Mouse (Mus musculus): ENCODE data around the gene Hoxd4. TPM values are rescaled to one million over a fixed set of nuclear protein-coding genes. Genes with fewer than 3 reads are reported as not detected.

Gene Hoxd4
- polyA plus RNA-seq, 1 experiment from 2014 or later: not detected

DNA sequence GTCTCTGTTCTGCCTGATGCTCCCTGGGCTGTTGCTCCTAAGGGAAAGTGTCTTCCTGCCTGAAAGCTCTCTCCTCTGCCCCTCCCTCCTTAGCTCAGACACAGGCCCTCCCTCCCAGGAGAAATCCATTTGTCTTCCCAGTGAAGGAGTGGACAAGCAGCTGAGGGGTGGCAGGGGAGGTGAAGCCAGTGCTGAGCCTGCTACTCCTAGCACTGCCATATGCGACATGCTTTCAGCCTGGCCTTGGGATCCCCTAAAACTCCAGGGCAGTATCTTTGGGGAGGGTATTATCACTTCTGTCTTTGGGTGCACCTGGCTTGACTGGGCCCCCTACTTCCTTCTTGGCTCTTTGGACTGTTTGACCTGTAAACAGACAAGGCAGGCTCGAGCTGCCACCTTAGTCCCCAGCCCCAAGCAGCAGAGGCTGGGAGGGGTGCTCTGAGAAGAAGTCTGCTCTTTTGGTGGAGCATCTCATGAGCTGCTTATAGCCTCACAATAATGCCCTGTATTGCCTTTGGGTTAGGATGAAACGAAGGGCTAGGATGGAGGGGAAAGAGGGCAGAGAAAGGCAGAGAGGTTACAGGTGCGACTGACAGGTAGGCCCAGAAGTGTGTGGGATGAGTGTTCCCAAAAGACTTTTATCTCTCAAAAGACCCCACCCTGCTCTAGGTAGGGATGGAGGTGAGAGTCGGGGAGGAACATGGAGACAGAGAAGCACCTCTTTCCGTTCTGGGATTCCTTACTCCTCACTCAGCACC, 34.0 kb downstream of the Hoxd4 start:
- Histone ChIP-seq H3K9me3 (no peaks in the 10 kb centered on the region), H3K4me3 (no peak overlapping the region), H3K4me1 (peaks cover 20% of the 10 kb centered on the region), H3K4me2 (no peak overlapping the region), H3K9ac (no peak overlapping the region), H3K36me3 (no peaks in the 10 kb centered on the region), H3K27ac (no peak overlapping the region), H3K27me3 (peaks cover 98% of the 10 kb centered on the region)
- ATAC-seq (ENCODE audit: insufficient number of reproducible peaks, insufficient read depth, low FRiP score, low TSS enrichment, low read depth): no peak
- WGBS: 5% methylated on average over 6 of the region's 6 CpGs

DNA sequence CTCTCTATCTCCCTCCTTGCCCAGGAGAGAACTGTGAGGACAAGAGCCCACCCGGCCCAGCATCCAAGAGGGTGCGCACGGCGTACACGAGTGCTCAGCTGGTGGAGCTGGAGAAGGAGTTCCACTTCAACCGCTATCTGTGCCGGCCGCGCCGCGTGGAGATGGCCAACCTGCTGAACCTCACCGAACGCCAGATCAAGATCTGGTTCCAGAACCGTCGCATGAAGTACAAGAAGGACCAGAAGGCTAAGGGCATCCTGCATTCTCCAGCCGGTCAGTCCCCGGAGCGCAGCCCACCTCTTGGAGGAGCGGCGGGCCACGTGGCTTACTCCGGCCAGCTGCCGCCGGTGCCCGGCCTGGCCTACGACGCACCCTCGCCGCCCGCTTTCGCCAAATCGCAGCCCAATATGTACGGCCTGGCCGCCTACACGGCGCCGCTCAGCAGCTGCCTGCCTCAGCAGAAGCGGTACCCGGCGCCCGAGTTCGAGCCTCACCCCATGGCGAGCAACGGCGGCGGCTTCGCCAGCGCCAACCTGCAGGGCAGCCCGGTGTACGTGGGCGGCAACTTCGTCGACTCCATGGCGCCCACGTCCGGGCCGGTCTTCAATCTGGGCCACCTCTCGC, 34.7 kb downstream of the Hoxd4 start:
- peak overlapping the region; percentile 12 for H3K4me3 ChIP-seq
- peaks cover 99% of the 10 kb centered on the region for H3K27me3 ChIP-seq
- no peak overlapping the region for H3K27ac ChIP-seq
- peak overlapping the region; percentile 33; the same call in 1 of the 2 replicates for H3K4me2 ChIP-seq
- no peak for ATAC-seq (ENCODE audit: insufficient number of reproducible peaks, insufficient read depth, low FRiP score, low TSS enrichment, low read depth)
- H3K36me3 ChIP-seq: no peaks in the 10 kb centered on the region
- peaks cover 20% of the 10 kb centered on the region for H3K4me1 ChIP-seq
- no peak overlapping the region for H3K9ac ChIP-seq
- H3K9me3 ChIP-seq: no peaks in the 10 kb centered on the region
- 1% methylated on average over 58 of the region's 58 CpGs for WGBS

DNA sequence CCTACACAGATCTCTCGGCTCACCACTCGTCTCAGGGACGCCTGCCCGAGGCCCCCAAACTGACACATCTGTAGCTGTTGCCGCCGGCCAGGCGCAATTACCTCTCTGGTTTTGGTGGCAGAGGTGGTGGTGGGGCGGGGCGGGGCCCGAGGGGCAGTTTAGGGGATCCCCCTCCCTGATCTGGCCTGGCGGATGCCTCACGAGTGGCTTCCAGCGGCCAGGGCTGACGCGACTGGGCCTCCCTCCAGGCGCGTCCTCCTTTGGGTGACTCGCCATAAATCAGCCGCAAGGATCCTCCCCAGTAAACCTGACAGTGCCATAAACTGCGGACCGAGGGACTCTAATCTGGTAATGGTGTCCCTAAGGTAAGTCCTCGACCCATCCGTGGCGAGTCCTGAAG, 35.3 kb downstream of the Hoxd4 start:
- no peaks in the 10 kb centered on the region for H3K36me3 ChIP-seq
- ATAC-seq (ENCODE audit: insufficient number of reproducible peaks, insufficient read depth, low FRiP score, low TSS enrichment, low read depth): no peak
- H3K27ac ChIP-seq: no peak overlapping the region
- no peak overlapping the region for H3K4me2 ChIP-seq
- peaks cover 20% of the 10 kb centered on the region for H3K4me1 ChIP-seq
- H3K27me3 ChIP-seq: peaks cover 99% of the 10 kb centered on the region
- 0 out of 2 replicates have a peak overlapping the region, but pooled peaks have one; percentile 12 for H3K4me3 ChIP-seq
- no peak overlapping the region for H3K9ac ChIP-seq
- 4% methylated on average over 24 of the region's 24 CpGs for WGBS
- H3K9me3 ChIP-seq: no peaks in the 10 kb centered on the region

DNA sequence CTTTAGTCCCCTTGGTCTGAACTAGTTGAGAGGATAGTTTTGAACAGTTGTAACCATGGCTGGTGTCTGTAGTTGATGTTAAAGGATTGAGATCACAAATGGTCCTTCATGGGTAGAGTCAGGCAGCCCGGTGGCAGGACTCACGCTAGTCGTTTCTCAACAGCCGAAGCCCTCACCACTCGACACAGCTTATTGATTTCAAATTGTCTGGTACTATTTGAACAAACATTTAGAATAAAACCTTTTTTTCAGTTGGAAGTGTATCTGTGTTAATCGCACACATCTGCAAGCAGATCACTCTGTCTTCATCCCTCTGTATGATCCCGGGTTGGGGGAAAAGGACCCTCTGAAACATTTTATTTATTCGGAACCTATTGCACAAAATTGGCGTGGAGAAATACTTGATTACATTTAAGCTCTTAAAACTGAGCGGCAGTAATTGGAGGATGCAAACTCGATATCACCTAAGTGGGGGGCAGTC, 36.0 kb downstream of the Hoxd4 start:
- no peaks in the 10 kb centered on the region for H3K9me3 ChIP-seq
- H3K4me3 ChIP-seq: no peak overlapping the region
- no peak for ATAC-seq (ENCODE audit: insufficient number of reproducible peaks, insufficient read depth, low FRiP score, low TSS enrichment, low read depth)
- no peak overlapping the region for H3K4me2 ChIP-seq
- WGBS: 5% methylated on average over 11 of the region's 11 CpGs
- peaks cover 99% of the 10 kb centered on the region for H3K27me3 ChIP-seq
- H3K27ac ChIP-seq: no peak overlapping the region
- no peak overlapping the region for H3K9ac ChIP-seq
- H3K36me3 ChIP-seq: no peaks in the 10 kb centered on the region
- peaks cover 22% of the 10 kb centered on the region for H3K4me1 ChIP-seq

DNA sequence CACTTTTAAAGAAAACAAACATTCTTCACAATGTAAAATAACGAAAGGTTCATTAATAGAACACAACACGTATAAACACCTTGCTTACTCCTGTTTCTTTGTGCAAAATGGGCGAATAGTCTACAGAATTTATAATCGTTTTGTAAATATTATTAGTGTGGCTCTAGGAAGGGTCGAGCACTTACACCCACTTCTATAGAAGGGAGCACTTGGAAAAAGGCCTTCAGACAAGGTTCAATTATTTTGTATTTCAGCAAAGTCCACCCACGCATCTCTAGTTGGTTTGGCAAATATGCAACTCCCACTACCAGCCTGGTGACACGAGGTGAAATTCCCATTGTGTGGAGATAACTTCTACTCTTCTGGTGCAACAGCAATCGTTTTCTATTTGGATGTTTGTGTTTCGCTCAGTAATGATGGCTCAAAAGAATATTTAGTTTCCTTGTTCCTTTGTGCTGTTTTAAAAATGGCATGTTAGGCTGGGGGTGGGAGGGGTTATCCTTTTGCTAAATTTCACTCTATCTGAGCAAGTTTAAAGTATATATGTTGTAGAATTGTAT, 36.8 kb downstream of the Hoxd4 start:
- H3K4me2 ChIP-seq: no peak overlapping the region
- no peak overlapping the region for H3K9ac ChIP-seq
- no peak for ATAC-seq (ENCODE audit: insufficient number of reproducible peaks, insufficient read depth, low FRiP score, low TSS enrichment, low read depth)
- no peaks in the 10 kb centered on the region for H3K9me3 ChIP-seq
- 6% methylated on average over 9 of the region's 9 CpGs for WGBS
- no peak overlapping the region for H3K27ac ChIP-seq
- no peak overlapping the region for H3K4me3 ChIP-seq
- H3K4me1 ChIP-seq: peaks cover 30% of the 10 kb centered on the region
- H3K36me3 ChIP-seq: no peaks in the 10 kb centered on the region
- H3K27me3 ChIP-seq: peaks cover 100% of the 10 kb centered on the region

DNA sequence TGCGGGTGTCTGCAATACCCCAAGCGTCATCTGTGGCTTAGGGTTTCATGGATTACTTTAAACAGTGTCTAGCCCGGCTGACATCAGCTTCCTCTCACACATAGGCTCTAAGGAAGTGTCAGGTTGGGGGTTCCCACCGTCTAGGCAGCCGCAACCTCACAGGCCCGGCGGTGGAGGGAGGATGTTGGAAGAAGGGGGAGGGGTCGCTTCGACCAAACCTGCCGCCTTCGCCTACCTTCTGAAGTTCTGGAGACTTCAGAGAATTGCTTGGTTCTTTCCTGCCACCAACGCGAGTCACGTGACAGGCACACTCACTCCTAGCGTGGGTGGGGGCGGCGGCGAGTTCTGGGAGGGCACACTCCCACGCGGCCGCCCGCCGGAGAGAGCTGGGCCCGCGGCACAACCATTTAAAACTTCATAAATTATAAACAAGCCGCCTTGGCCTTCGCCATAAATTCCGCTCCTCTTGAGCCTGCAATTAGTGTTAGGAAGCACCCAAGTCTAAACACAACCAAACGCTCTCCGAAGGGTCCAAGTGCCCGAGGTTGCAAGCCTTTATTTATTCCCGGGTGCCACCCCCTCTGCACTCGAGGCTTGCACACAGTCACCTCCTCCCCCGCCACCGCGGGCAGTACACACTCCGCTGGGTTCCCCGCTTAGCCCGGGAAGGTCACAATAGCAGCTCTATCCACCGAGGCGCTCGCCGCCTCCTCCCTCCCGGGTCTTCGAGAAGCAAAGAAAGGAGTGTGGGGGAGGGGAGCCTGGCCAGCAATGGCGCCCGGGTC, 37.8 kb downstream of the Hoxd4 start:
- no peaks in the 10 kb centered on the region for H3K36me3 ChIP-seq
- H3K4me1 ChIP-seq: peaks cover 30% of the 10 kb centered on the region
- 0 out of 2 replicates have a peak, but pooled peaks have one; percentile 46 for ATAC-seq (ENCODE audit: insufficient number of reproducible peaks, insufficient read depth, low FRiP score, low TSS enrichment, low read depth)
- peak overlapping the region; percentile 34 for H3K4me3 ChIP-seq
- peak overlapping the region; percentile 55 for H3K4me2 ChIP-seq
- H3K9me3 ChIP-seq: no peaks in the 10 kb centered on the region
- H3K9ac ChIP-seq: no peak overlapping the region
- peaks cover 100% of the 10 kb centered on the region for H3K27me3 ChIP-seq
- 1% methylated on average over 47 of the region's 47 CpGs for WGBS
- H3K27ac ChIP-seq: no peak overlapping the region

DNA sequence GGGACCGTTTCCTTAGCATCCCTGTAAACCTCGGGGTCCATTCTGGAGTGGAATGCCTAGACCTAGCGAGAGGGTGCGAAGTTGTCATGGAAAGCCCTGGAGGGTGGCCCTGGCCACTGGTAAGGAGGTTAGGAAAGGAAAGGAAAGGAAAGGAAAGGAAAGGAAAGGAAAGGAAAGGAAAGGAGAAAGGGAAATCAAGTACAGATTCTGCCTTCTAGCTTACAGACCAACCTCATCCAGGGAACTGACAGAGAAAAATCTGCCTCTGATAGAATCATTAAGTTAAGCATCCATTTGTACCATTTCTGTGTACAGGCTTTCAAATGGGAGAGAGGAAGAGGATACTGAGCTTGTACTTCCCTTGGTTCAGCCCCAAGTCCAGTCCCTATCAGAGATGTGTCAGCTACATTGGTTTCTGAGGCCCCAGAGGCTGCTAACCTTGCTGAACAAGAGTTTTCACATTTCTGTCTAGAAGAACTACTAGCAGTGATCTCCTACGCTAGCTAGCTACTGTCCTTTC, 39.1 kb downstream of the Hoxd4 start:
- Histone ChIP-seq H3K4me1 (peaks cover 30% of the 10 kb centered on the region), H3K27me3 (peaks cover 100% of the 10 kb centered on the region), H3K9me3 (no peaks in the 10 kb centered on the region), H3K9ac (no peak overlapping the region), H3K4me2 (no peak overlapping the region), H3K36me3 (no peaks in the 10 kb centered on the region), H3K27ac (no peak overlapping the region), H3K4me3 (no peak overlapping the region)
- no peak for ATAC-seq (ENCODE audit: insufficient number of reproducible peaks, insufficient read depth, low FRiP score, low TSS enrichment, low read depth)
- 16% methylated on average over 5 of the region's 5 CpGs for WGBS

DNA sequence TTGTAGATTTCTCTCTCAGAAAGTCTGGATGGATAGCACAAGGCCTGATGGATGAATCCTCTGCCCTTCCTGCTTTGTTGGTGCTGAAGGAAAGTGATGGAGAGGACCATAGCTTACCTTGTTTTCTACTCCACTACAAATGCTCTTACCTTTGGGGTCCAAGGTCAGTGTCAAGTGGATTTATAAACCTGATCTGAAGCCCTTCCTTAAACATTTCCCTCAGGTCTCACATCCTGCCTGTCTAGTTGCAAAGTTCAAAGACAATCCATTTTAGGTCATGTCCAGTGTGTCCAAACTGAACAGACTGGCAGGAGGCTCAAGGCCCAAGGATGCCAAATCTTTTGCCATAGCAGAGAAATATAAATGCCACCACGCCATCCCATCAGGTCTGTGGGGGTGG, 40.1 kb downstream of the Hoxd4 start:
- no peak overlapping the region for H3K4me3 ChIP-seq
- H3K36me3 ChIP-seq: no peaks in the 10 kb centered on the region
- H3K27me3 ChIP-seq: peaks cover 100% of the 10 kb centered on the region
- no peaks in the 10 kb centered on the region for H3K9me3 ChIP-seq
- no peak overlapping the region for H3K9ac ChIP-seq
- ATAC-seq (ENCODE audit: insufficient number of reproducible peaks, insufficient read depth, low FRiP score, low TSS enrichment, low read depth): no peak
- H3K4me2 ChIP-seq: no peak overlapping the region
- H3K27ac ChIP-seq: no peak overlapping the region
- peaks cover 22% of the 10 kb centered on the region for H3K4me1 ChIP-seq
- 77% methylated on average over 1 of the region's 1 CpGs for WGBS

DNA sequence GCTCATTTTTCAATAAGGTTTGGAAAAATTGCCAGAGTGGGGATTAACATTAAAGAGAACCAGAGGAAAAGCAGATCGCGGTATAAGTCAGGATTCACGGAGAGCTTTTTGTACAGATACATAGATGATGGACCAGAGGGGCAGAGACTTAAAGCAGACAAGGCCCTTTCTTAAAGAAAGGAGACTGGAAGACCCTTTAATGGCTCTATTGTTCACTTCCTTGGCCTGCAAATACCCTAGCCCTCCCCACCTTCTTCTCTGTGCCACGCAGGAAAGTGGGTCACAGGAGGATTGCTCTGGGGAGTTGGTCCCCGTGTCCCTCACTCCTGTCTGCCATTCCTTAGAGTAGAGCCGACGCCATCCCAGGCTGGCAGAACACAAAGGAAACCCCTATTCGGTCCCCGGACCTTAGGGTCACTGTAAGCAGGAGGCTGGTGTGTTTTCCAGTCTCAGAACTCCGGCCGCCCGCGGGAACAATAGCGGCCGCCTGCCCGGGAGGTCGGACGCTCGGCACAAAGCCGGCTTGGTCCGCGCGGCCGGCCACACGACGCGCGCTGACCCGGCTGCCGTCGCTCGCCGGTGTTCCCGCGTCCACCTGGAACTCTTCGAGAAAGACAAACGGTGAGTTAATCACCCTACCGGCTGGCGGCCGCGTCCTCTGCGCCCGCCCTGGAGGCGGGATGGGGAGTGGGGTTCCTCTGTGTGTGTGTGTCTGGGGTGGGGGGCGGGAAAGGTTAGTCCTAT, 40.9 kb downstream of the Hoxd4 start:
- Histone ChIP-seq H3K27me3 (peaks cover 99% of the 10 kb centered on the region), H3K4me2 (peak overlapping the region; percentile 58), H3K9ac (peak overlapping the region; percentile 62), H3K4me1 (peaks cover 22% of the 10 kb centered on the region), H3K36me3 (no peaks in the 10 kb centered on the region), H3K4me3 (peak overlapping the region; percentile 36), H3K9me3 (no peaks in the 10 kb centered on the region), H3K27ac (no peak overlapping the region)
- ATAC-seq (ENCODE audit: insufficient number of reproducible peaks, insufficient read depth, low FRiP score, low TSS enrichment, low read depth): no peak
- WGBS: 1% methylated on average over 45 of the region's 45 CpGs

DNA sequence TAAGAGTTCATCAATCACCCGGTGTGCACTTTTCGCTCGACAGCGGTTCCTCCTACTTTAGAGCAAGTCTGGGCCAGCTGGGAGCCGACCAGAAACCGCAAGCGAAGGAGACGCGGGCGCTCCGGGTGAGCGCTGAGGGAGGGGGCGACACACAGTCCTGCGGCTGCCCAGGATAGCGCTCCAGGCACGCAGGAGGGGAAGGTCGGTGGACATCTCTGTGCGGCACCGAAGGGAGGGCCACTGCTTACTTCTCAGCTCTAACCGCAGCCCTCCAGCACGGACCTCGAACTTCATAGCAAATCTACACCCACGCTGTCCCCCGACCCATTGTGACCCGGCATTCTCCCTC, 41.4 kb downstream of the Hoxd4 start:
- no peaks in the 10 kb centered on the region for H3K9me3 ChIP-seq
- H3K4me2 ChIP-seq: peak overlapping the region; percentile 58
- H3K4me1 ChIP-seq: peaks cover 22% of the 10 kb centered on the region
- WGBS: 2% methylated on average over 25 of the region's 25 CpGs
- peak overlapping the region; percentile 36 for H3K4me3 ChIP-seq
- H3K36me3 ChIP-seq: no peaks in the 10 kb centered on the region
- ATAC-seq (ENCODE audit: insufficient number of reproducible peaks, insufficient read depth, low FRiP score, low TSS enrichment, low read depth): no peak
- H3K27me3 ChIP-seq: peaks cover 99% of the 10 kb centered on the region
- peak overlapping the region; percentile 62; the same call in 1 of the 2 replicates for H3K9ac ChIP-seq
- H3K27ac ChIP-seq: no peak overlapping the region

DNA sequence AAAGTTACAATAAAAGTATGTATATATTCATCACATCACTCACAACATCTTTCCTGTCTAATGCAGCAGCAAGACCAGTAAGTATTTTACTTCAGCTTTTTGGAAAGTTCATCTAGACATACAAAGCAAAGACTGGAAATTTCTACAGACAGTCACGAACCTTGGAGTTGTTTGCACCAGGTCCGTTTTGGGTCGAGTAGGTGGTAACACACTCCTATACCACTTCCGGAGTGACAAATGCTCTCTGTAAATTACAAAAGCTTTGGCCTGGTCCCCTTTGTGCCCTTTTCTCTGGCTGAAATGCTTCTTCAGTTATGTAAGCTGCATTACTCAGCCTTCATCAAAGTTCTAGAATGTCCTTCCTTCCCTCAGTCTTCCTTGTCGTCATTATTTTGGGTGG, 42.0 kb downstream of the Hoxd4 start:
- no peak overlapping the region for H3K4me2 ChIP-seq
- ATAC-seq (ENCODE audit: insufficient number of reproducible peaks, insufficient read depth, low FRiP score, low TSS enrichment, low read depth): no peak
- H3K9me3 ChIP-seq: no peaks in the 10 kb centered on the region
- no peak overlapping the region for H3K4me3 ChIP-seq
- H3K27me3 ChIP-seq: peaks cover 99% of the 10 kb centered on the region
- H3K9ac ChIP-seq: no peak overlapping the region
- peaks cover 22% of the 10 kb centered on the region for H3K4me1 ChIP-seq
- H3K27ac ChIP-seq: no peak overlapping the region
- WGBS: 21% methylated on average over 5 of the region's 5 CpGs
- H3K36me3 ChIP-seq: no peaks in the 10 kb centered on the region
